23 mouse cellular contexts compared by ENCODE assay signal in the genomic region with DNA sequence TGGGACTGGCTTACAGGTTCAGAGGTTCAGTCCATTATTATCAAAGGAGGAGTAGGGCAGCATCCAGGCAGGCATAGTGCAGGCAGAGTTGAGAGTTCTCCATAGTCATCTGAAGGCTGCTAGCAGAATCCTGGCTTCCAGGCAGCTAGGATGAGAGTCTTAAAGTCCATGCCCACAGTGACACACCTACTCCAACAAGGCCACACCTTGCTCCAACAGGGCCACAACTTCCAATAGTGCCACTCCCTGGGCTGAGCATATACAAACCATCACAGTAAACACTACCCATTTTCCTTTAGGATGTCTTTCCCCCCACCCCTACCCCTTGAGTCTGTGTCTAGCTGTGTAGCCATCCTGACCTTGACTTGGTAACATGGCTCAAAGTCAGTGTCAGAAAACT.
"Had no signal": no experiment of that assay in that cellular context is flagged by ENCODE, and none has a peak within 500 bp of the region (broad histone marks: within the 10 kb centered on the region; RNA-seq: fewer than 3 reads in every experiment).

No protein-coding gene starts in this region.

- DNase-seq: gastrocnemius, adult 2 months; gastrocnemius, postnatal 10 days; gastrocnemius, postnatal 25 days; heart, adult 18-20 months; heart, postnatal 10 days; heart, postnatal 4 days; kidney, adult 18-20 months; kidney, adult 8-10 months; kidney, postnatal 10 days; kidney, postnatal 25 days; kidney, postnatal 4 days; liver; liver, embryonic 13.5 days had no signal

- H3K27ac ChIP-seq: gastrocnemius, adult 2 months; hindbrain, embryonic 10.5 days; hindbrain, embryonic 12.5 days; hindbrain, embryonic 15.5 days; hindbrain, postnatal 0 days; layer of hippocampus, adult 2 months; left cerebral cortex, adult 2 months; limb, embryonic 10.5 days; limb, embryonic 12.5 days; liver, embryonic 13.5 days had no signal

- H3K9ac ChIP-seq: hindbrain, embryonic 12.5 days; hindbrain, embryonic 15.5 days; limb, embryonic 12.5 days; liver, embryonic 13.5 days had no signal

- H3K4me2 ChIP-seq: heart, embryonic 11.5 days; hindbrain, embryonic 12.5 days; hindbrain, embryonic 15.5 days; limb, embryonic 12.5 days; liver, embryonic 11.5 days; liver, embryonic 13.5 days had no signal

- H3K36me3 ChIP-seq: hindbrain, embryonic 10.5 days; hindbrain, embryonic 12.5 days; hindbrain, embryonic 15.5 days; limb, embryonic 10.5 days; limb, embryonic 12.5 days; liver, embryonic 13.5 days had no signal

- H3K4me1 ChIP-seq: hindbrain, embryonic 10.5 days; hindbrain, embryonic 12.5 days; hindbrain, embryonic 15.5 days; limb, embryonic 10.5 days; liver, embryonic 13.5 days had no signal

- H3K27me3 ChIP-seq: hindbrain, embryonic 12.5 days; hindbrain, embryonic 15.5 days; limb, embryonic 12.5 days; liver, embryonic 13.5 days had no signal

- H3K4me3 ChIP-seq: gastrocnemius, adult 2 months; hindbrain, embryonic 10.5 days; hindbrain, embryonic 12.5 days; hindbrain, embryonic 15.5 days; layer of hippocampus, adult 2 months; left cerebral cortex, adult 2 months; limb, embryonic 10.5 days; limb, embryonic 12.5 days; liver, embryonic 13.5 days had no signal

- ATAC-seq: hindbrain, postnatal 0 days had no signal

- H3K9me3 ChIP-seq: hindbrain, embryonic 10.5 days; hindbrain, embryonic 12.5 days; hindbrain, embryonic 15.5 days; limb, embryonic 10.5 days; limb, embryonic 12.5 days; liver, embryonic 13.5 days had no signal
